Mouse (Mus musculus): ENCODE measurements around the gene Wnt10a.

Wnt10a gene

GRCm38 (mm10) chr1:74784041-74784759, 7.1 kb upstream of the Wnt10a start:
- DNase-seq (ENCODE audit: low spot score in 2 of 2) = peak in 1 of 2 experiments; percentile 41

- peak; percentile 92 to 94 for DNase-seq (ENCODE audit: low spot score in 2 of 2)
These were observed 3.5 kb upstream of the Wnt10a start for GRCm38 (mm10) chr1:74787846-74788245.

GRCm38 (mm10) chr1:74788603-74789176, 2.6 kb upstream of the Wnt10a start:
- DNase-seq (ENCODE audit: low spot score in 2 of 2) = no peak

GRCm38 (mm10) chr1:74790095-74790494, 1.2 kb upstream of the Wnt10a start:
- DNase-seq (ENCODE audit: low spot score in 2 of 2) = no peak

GRCm38 (mm10) chr1:74792831-74793660, 1.7 kb downstream of the Wnt10a start:
- peak in 1 of 2 experiments; percentile 37 for DNase-seq (ENCODE audit: low spot score in 2 of 2)

GRCm38 (mm10) chr1:74794487-74795144, 3.3 kb downstream of the Wnt10a start:
- no peak for DNase-seq (ENCODE audit: low spot score in 2 of 2)

- DNase-seq (ENCODE audit: low spot score in 2 of 2) = no peak
These were observed 3.8 kb downstream of the Wnt10a start for GRCm38 (mm10) chr1:74795145-74795529.

- no peak for DNase-seq (ENCODE audit: low spot score in 2 of 2)
These were observed 6.1 kb downstream of the Wnt10a start for GRCm38 (mm10) chr1:74797459-74797858.

GRCm38 (mm10) chr1:74800424-74800888, 9.1 kb downstream of the Wnt10a start:
- peak; percentile 63 to 70 for DNase-seq (ENCODE audit: low spot score in 2 of 2)

- DNase-seq (ENCODE audit: low spot score in 2 of 2) = no peak
These were observed 10.4 kb downstream of the Wnt10a start for GRCm38 (mm10) chr1:74801631-74802140.

GRCm38 (mm10) chr1:74802795-74803656, 11.7 kb downstream of the Wnt10a start:
- peak; percentile 71 to 81 for DNase-seq (ENCODE audit: low spot score in 2 of 2)

GRCm38 (mm10) chr1:74804211-74804870, 13.0 kb downstream of the Wnt10a start:
- DNase-seq (ENCODE audit: low spot score in 2 of 2) = no peak

- DNase-seq (ENCODE audit: low spot score in 2 of 2) = no peak
These were observed 14.1 kb downstream of the Wnt10a start for GRCm38 (mm10) chr1:74805340-74805835.

- DNase-seq (ENCODE audit: low spot score in 2 of 2) = no peak
These were observed 14.5 kb downstream of the Wnt10a start for GRCm38 (mm10) chr1:74805843-74806242.

GRCm38 (mm10) chr1:74806360-74807311, 15.3 kb downstream of the Wnt10a start:
- DNase-seq (ENCODE audit: low spot score in 2 of 2) = peak; percentile 71 to 74

- no peak for DNase-seq (ENCODE audit: low spot score in 2 of 2)
These were observed 16.3 kb downstream of the Wnt10a start for GRCm38 (mm10) chr1:74807551-74808071.

- DNase-seq (ENCODE audit: low spot score in 2 of 2) = peak; percentile 95 to 96
These were observed 16.8 kb downstream of the Wnt10a start for GRCm38 (mm10) chr1:74808078-74808477.

GRCm38 (mm10) chr1:74809007-74809406, 17.7 kb downstream of the Wnt10a start:
- no peak for DNase-seq (ENCODE audit: low spot score in 2 of 2)

All from right cerebral cortex, adult 2 months (tissue).